Mouse (Mus musculus) myocyte (in vitro differentiated cells): ENCODE measurements around the gene Hsd17b11.

Experiments
- E2F4 ChIP-seq: IDR thresholded peaks from one replicate; pipeline ENCODE4 v1.6.1; 2011; ENCODE audit warnings: mild to moderate bottlenecking, control low read depth, moderate library complexity; ENCODE audit not compliant: insufficient read depth
- MYOG ChIP-seq, 3 experiments: IDR thresholded peaks; one replicate each; pipeline ENCODE4 v1.6.1; 2011; ENCODE audit warnings: control low read depth in 2 of 3, low read depth in 2 of 3, mild to moderate bottlenecking in 2 of 3; ENCODE audit not compliant: insufficient read length in 2 of 3, control insufficient read depth in 1 of 3, insufficient read depth in 1 of 3
- POLR2A ChIP-seq: IDR thresholded peaks from one replicate; pipeline ENCODE4 v1.6.1; 2011; ENCODE audit warnings: low read depth, mild to moderate bottlenecking, control low read depth, moderate library complexity; ENCODE audit not compliant: insufficient read length
- USF1 ChIP-seq: IDR thresholded peaks from one replicate; pipeline ENCODE4 v1.6.1; 2011; ENCODE audit warnings: low read depth, mild to moderate bottlenecking, control low read depth, moderate library complexity

- no peak for TF ChIP-seq MYOG (IDR thresholded peaks at IDR 0.05; ENCODE audit: control insufficient read depth in 1 of 3, insufficient read depth in 1 of 3, insufficient read length in 2 of 3, low read depth in 2 of 3)
- TF ChIP-seq E2F4: no peak
- no peak for TF ChIP-seq POLR2A
- no peak for TF ChIP-seq USF1
Measured at GRCm38 (mm10) chr5:103980705-103981560, 40.8 kb downstream of the Hsd17b11 start.
